Mouse (Mus musculus) kidney, adult 2 months (tissue): ENCODE measurements around the gene Cnr2.

ENCODE experiments used
- CTCF ChIP-seq: fragments of 200-500 bp; conservative IDR thresholded peaks from 2 replicates; pipeline ENCODE4 v1.5.1; 2011; ENCODE audit warnings: low read depth, mild to moderate bottlenecking, control low read depth, low read length, moderate library complexity, mixed read lengths; ENCODE audit not compliant: insufficient read depth, insufficient read length
- POLR2A ChIP-seq: fragments of 200-500 bp; IDR thresholded peaks from one replicate; pipeline ENCODE4 v1.6.1; 2011; ENCODE audit warnings: low read depth, low read length, control low read depth

- no peak for TF ChIP-seq CTCF
- TF ChIP-seq POLR2A: peak; percentile 93
Measured at GRCm38 (mm10) chr4:135946278-135946658, 51.1 kb downstream of the Cnr2 start, which contains the start of gene Hmgcl.
